Mouse (Mus musculus): ENCODE results near the gene Rapgef5.

Rapgef5 gene

DNA sequence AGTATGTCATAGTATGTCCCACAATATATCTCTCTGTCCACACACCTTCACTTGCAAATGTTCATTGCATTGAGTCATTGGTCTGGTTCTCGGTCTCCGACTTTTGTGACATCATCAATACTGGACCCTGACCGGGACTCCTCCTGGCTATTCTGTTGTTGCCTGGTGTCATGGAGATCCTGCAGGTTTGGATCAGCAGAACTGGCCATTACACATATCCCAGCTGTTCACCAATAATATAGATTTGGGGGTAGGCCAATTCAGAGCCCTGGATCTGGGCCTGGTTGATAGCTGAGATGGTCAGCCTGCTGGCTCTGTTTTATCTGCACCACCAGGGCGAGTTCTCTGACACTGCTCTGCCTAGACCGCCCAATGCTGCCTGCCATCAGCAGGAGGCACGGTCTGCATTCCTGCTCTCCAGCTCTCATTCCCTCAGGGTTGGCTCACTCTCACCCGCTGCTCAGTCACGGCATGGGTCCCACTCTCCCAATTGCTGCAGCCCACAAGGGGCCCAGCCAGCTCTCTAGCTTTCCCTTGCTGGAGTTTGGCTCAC lies 137.7 kb downstream of the Rapgef5 start:
- CTCF ChIA-PET = no interaction called here
- POLR2A ChIA-PET = no interaction called here

- ChIA-PET CTCF (no interaction called here), POLR2A (no interaction called here)
Measured at GRCm38 (mm10) chr12:117656935-117657334, 140.7 kb downstream of the Rapgef5 start.

DNA sequence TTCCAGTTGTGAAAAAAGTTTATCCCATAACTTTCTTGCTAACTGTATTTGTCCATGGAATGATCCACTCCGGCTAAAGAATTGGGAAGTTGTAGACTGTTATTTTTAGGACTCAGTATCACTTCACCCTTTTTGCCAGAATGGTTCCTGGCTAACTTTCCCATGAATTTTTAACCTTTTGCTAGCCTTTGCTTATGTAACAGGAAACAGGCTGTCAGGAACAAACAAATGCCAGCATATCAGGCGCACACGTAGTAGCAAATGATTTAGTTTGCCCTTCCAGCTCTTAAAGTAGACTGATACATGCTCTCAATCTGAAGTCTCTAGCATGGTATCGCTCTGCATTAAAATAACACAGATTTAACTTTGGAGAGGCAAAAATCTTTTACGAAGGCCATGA lies 141.5 kb downstream of the Rapgef5 start:
- CTCF ChIA-PET = no interaction called here
- POLR2A ChIA-PET = no interaction called here

GRCm38 (mm10) chr12:117658821-117659220 lies 142.5 kb downstream of the Rapgef5 start:
- CTCF ChIA-PET = no interaction called here
- POLR2A ChIA-PET = interaction anchor here in 1 of 4 experiments (0.9 kb wide), 1 partner anchor 21 kb away, joined by 3 read pairs; no protein-coding TSS in a partner anchor

DNA sequence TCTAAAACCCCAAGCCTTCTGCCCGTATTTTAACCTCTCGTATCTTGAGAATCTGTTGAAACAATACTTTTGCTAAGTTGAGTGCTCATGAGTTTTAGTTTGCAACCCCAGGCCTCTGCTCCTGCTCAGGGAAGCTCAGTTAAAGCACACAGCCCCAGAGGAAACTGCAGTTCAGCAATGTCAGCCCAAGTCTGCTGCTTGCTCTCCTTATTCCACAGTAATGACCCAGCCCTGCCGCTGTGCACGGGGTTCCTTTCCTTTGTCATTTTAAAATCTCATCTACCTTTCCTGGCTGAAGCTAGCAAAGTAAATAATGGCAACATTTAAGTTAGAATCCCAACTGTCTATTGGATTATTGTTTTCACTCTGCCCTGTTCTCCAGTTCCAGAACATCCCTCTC lies 144.1 kb downstream of the Rapgef5 start:
- ChIA-PET POLR2A (interaction anchor here in 2 of 4 experiments (1.0 to 1.1 kb wide), 3 partner anchors 12 to 24 kb away, joined by 3 to 4 read pairs (median 3); no protein-coding TSS in a partner anchor), CTCF (no interaction called here)

GRCm38 (mm10) chr12:117661871-117662270 lies 145.6 kb downstream of the Rapgef5 start:
- ChIA-PET POLR2A (no interaction called here), CTCF (no interaction called here)

GRCm38 (mm10) chr12:117663637-117664036 lies 147.4 kb downstream of the Rapgef5 start:
- ChIA-PET CTCF (no interaction called here), POLR2A (no interaction called here)

DNA sequence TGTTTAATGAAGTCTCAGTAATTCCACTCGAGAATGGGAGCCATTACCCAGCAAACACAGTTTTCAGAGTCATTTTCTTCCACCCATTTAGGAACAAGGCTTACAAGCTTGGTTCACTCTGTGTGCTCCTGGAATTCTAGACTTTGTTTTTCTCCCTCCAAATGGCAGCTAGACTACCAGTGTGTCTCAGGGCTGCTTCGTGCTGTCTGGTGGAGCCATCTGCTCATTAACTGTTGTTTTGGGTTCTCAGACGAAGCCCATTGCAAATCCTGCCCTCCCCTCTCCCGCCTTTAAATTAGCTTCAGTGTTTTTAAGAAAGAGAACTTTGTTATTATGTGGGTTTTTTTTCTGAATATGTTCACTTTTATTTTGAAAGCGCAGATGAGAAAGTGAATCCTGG lies 148.4 kb downstream of the Rapgef5 start:
- CTCF ChIA-PET = no interaction called here
- POLR2A ChIA-PET = no interaction called here

DNA sequence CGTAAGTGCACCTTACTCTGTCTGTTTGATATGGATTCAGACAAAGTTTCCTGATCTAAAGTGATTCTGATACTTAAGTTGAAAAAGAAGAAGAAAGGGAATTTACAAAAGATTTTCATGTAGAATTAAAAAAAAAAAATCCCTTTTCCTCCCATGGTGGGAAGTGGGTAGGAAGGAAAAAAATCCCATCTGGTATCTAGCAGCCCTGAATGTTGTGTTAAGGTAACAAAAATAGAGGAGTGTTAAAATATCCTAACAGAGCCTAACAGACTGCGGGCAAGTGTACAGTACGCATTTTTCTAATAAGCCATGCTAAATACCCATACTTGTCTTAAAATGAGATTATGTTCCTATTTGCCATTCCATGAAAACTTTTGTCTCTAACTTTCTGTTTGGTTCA lies 150.1 kb downstream of the Rapgef5 start:
- POLR2A ChIA-PET = no interaction called here
- CTCF ChIA-PET = no interaction called here

GRCm38 (mm10) chr12:117669610-117670400 lies 153.5 kb downstream of the Rapgef5 start:
- POLR2A ChIA-PET = interaction anchor here in 3 of 4 experiments (0.6 to 1.2 kb wide), 3 partner anchors 18 to 556 kb away, joined by 3 to 10 read pairs (median 3); no protein-coding TSS in a partner anchor

GRCm38 (mm10) chr12:117673188-117673587 lies 156.9 kb downstream of the Rapgef5 start:
- POLR2A ChIA-PET = no interaction called here
- CTCF ChIA-PET = no interaction called here

More at GRCm38 (mm10) chr12:117669610-117670400, 153.5 kb downstream of the Rapgef5 start:
- CTCF ChIA-PET = interaction anchor here in 1 of 4 experiments (0.6 kb wide), 1 partner anchor 492 kb away, joined by 6 read pairs; no protein-coding TSS in a partner anchor

DNA sequence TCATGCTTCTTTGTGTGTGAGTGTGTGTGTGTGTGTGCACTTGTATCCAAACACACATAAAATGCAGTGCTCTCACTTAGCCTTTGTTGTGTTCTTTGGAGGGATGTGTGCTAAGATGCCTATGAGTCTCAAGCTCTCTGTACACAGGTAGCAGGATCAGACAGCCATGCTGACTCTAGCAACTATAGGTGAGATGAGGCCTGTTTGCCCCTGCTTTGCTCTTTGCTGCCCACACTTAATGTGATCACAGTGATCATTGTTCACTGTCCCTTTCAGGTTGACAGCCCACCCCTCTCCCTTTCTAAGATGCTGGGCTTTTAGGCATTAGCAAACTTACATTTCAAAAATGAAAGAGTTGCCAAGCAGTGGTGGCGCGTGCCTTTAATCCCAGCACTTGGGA lies 158.2 kb downstream of the Rapgef5 start:
- ChIA-PET CTCF (no interaction called here), POLR2A (interaction anchor here in 1 of 4 experiments (0.5 kb wide), 1 partner anchor 1172 kb away, joined by 3 read pairs; no protein-coding TSS in a partner anchor)

- ChIA-PET POLR2A (interaction anchor here in 2 of 4 experiments (0.5 to 1.1 kb wide), 3 partner anchors 16 to 728 kb away, joined by 3 to 4 read pairs (median 3); no protein-coding TSS in a partner anchor), CTCF (no interaction called here)
Measured at GRCm38 (mm10) chr12:117676265-117676664, 160.0 kb downstream of the Rapgef5 start.

DNA sequence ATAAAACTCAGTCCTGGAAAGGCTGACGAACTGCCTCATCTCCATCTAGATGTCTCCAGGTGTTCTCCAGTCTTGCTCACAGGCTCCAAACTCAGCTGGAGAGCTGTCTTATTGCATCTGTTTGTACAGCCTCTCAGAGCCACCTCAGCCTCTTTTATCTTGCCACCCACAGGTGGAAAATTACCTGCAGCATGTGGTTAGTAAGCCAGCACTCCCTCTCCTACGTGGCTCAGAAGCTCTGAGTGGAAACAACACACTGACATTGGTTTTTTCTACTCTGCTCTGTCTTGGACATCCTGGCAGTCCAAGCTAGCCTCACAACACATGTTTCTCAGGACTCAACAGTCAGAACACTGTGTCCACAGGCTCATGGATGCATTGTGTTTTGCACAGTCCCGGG lies 162.6 kb downstream of the Rapgef5 start:
- ChIA-PET POLR2A (interaction anchor here in 1 of 4 experiments (1.5 kb wide), 1 partner anchor 10 kb away, joined by 3 read pairs; no protein-coding TSS in a partner anchor), CTCF (interaction anchor here in 1 of 4 experiments (0.6 kb wide), 1 partner anchor 509 kb away, joined by 3 read pairs; no protein-coding TSS in a partner anchor)

GRCm38 (mm10) chr12:117679795-117680194 lies 163.5 kb downstream of the Rapgef5 start:
- POLR2A ChIA-PET = interaction anchor here in 3 of 4 experiments (0.6 to 1.5 kb wide), 7 partner anchors 9 to 233 kb away, joined by 3 to 8 read pairs (median 3); no protein-coding TSS in a partner anchor
- CTCF ChIA-PET = no interaction called here

- ChIA-PET CTCF (no interaction called here), POLR2A (no interaction called here)
Measured at GRCm38 (mm10) chr12:117681273-117681672, 165.0 kb downstream of the Rapgef5 start.

DNA sequence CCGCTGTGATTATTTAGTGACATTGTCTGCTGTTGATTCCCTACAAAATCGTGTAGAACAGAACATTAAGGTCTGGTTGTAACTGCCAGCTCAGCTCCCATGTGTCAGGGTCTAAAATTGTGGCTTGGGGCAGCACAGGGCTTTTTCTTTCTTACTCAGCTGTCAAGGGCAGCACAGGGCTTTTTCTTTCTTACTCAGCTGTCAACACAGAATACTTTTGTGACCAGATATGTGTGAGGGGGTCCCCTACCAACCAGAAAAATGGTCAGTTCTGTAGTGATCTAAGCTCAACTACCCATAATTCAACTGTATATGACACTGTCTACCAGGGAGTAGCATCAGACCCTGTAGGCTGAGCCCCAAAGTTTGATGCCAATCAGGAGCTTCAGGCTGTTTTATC lies 167.1 kb downstream of the Rapgef5 start:
- ChIA-PET CTCF (no interaction called here), POLR2A (interaction anchor here in 1 of 4 experiments (1.3 kb wide), 1 partner anchor 236 kb away, joined by 4 read pairs; no protein-coding TSS in a partner anchor)

- POLR2A ChIA-PET = interaction anchor here in 3 of 4 experiments (0.9 to 1.3 kb wide), 4 partner anchors 24 to 237 kb away, joined by 3 to 4 read pairs (median 3); no protein-coding TSS in a partner anchor
Measured at GRCm38 (mm10) chr12:117683984-117684383, 167.7 kb downstream of the Rapgef5 start.

DNA sequence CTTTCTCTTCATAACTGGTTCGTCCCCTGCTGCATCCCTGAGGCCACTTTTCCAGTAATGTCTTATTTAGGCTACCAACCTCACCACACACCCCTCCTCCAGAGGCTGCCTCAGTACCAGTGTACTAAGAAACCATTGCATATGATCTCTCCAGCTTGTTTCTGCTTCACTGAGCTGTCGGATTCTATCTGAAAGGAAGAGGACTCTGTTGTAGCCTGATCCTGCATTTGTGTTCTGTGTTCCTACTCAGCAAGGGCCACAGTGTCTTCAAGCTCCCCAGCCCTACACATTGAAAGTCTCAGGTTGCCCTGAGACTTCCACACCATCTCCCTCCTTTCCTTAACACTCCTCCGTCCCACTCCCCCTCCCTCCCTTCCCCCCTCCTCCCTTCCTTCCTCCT lies 168.5 kb downstream of the Rapgef5 start:
- ChIA-PET POLR2A (interaction anchor here in 3 of 4 experiments (0.5 to 1.6 kb wide), 8 partner anchors 15 to 869 kb away, joined by 3 to 5 read pairs (median 3); no protein-coding TSS in a partner anchor), CTCF (interaction anchor here in 1 of 4 experiments (0.7 kb wide), 1 partner anchor 44 kb away, joined by 3 read pairs; no protein-coding TSS in a partner anchor)

More at GRCm38 (mm10) chr12:117683984-117684383, 167.7 kb downstream of the Rapgef5 start:
- CTCF ChIA-PET = no interaction called here

DNA sequence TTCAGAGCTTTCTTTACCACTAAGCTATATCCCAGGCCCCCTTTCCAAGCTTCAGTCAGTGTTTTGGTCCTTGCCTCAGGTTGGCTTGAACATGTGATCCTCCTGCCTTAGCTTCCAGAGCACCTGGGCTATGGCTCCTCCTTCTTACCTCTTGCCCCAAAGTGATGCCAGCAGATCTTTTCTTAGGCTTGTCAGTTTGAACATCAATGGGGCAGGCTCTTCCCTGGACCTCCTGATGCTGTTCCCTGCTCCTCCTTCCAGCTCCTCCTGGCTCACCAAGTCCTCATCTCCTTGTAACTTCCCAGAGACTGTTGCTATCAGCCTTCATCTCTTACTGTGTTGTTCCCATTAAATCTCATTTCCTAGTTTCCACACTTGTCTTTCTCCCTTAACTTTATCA lies 169.1 kb downstream of the Rapgef5 start:
- POLR2A ChIA-PET = interaction anchor here in 2 of 4 experiments (0.8 to 1.6 kb wide), 4 partner anchors 14 to 424 kb away, joined by 3 to 4 read pairs (median 3); no protein-coding TSS in a partner anchor
- CTCF ChIA-PET = interaction anchor here in 1 of 4 experiments (0.6 to 1.2 kb wide), 2 partner anchors 80 to 1430 kb away, joined by 3 to 4 read pairs; no protein-coding TSS in a partner anchor
